Mouse (Mus musculus): Measurements from ENCODE around the gene Gm10130. TPM values are rescaled to one million over a fixed set of nuclear protein-coding genes. Genes with fewer than 3 reads are reported as not detected.
"Not testable (repeated sequence)": the region's sequence is repeated elsewhere in the genome, so short reads cannot be mapped to it uniquely, and the experiment has no call there.

Gm10130 gene
- 1 to 10 TPM; 3.1 to 5.5 (median 4.5) TPM for total RNA-seq (2022)

DNA sequence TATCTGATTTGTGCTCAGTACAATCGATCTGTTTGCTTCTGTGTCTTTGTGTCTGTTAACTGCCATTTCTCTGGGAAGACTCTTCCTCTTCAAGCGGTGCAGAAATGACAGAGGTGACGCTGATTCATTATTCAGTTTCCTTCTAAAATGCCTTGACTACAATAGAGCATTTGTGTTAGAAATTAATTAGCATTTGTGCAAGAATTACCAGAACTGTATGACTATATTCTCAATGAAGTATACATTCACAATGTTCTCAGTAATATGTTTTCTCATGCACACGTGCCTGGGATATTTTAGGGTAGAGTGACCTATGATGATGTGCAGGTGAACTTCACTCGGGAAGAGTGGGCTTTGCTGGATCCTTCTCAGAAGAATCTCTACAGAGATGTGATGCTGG is at the start of gene Gm10130:
Gm10130 (plus strand) TSS at position 301 of the 400 bp plus-strand sequence.
- no peak for DNase-seq

DNA sequence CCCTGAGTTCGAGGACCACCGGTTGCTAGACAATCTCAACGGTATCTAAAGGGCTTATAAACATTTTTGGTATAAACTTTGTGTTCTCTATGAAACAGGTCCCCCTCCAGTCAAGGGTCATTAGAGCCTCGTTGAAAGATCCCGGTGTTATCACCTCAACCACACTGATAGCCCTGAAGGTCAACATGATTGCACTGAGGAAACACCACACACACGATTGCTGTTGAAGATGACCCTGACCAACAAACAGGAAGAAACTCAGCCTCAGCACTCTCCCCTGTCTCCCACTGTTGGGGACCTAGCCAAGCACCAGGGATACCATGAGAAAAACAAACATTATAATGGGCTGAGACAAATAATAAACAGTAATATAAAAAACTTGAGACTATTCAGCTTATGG is 29.8 kb upstream of the Gm10130 start:
- no peak for DNase-seq

DNA sequence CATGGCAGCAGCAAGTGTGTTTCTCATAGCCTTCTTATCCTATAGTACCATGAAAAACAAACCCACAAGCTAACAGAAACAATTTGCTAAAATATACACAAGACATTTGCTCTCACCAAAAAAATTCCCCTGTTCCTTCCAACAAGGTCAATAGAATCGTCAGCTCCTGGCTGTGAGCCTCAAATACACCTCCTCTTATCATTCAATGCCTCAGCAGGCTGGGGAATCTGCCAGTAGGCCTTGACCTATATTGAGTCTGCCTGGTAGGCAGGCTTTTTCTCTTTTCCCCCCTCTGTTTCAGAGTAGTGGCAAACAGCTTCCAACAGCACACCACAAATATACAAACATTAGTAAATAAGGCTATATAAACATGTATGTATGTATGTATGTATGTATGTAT is 24.4 kb upstream of the Gm10130 start:
- peak; percentile 65 for DNase-seq

DNA sequence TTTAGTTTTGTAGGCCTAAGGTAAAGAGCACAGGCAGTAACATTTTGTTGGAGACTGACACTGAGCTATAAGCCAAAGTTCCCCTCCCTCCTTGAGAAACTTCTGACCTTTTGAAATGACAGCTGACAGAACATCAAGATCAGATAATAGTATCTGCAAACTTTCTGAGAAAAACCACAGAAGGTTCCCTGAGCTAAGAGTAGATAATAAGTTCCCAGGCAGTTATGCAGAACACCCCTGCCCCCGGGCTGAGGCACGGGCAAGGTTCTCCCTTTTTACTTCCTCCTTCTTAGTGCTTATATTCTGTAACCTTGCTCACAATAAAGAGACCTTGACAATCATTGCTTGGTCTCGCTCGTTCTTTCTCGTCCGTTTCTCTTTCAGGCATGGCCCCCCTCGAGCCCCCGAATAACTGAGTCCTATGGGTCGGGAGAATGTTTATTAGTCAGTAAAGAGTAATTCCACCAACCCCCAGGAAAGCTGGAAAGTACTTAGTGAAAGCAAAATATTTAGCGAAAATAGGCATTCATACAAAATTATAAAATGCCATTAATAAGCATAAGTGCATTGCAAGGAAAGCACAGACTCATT is 16.2 kb upstream of the Gm10130 start:
- no peak for DNase-seq

DNA sequence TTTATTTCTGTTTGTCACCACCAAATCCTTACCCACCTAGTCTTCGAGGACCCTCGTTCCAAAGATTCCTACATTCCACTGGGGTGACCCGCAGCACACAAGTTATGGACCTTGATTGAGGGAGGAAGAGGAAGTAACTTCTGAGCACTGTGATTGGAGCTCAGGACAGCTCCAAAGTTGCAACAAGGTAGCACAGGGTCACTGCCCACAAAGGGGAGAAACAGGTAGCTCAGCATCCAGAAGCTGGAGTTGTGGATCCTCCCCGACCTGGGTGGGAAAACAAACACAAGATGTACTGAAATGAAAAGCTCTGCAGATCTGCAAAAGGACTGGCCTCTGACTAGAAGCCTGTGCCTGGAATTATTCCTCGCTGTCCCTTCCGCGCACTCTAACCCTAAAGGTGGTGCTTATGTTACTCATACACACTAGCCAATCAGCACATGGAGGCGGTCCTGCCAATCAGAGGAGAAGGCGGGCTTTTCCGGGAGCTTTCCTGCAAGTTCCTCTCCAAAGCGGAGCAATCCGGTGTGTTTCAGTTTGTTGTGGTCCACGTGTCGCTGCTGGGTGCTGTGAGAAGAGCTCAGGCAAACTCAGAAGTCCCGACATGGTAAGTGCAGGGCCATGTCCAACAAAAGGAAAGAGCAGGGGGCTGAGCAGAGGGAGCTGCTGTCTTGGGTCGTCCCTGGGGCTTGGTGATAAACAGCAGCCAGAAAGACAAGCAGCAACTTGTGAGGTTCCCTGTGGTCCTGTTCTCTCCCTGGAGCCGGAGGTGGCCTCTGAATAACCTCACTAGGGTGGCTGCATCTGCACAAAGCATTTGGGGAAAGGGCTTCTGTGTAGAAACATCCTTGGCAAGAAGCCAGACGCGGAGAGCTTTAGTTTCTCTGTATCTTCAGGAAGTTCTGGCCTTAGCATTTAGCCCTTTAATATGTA is 12.3 kb upstream of the Gm10130 start:
- DNase-seq: peak; percentile 94

DNA sequence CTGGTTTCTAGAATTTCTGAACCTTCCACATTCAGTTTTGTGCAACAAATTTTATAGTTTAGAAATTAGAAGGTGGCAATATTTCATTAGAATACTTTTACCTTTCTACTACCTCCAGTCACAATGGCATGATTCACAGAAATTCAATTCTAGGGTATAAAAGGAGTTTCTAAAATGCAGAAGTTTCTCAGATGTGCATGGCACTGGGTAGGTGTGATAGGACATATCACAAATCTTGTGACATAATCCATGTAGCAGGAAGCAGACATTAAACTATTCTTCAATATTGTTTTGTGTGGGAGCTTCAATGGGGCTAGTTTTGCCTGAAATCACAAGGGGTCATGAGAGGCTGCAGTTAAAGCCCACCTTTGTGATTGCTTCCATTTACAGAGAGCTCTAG is 7.4 kb upstream of the Gm10130 start:
- DNase-seq: no peak

DNA sequence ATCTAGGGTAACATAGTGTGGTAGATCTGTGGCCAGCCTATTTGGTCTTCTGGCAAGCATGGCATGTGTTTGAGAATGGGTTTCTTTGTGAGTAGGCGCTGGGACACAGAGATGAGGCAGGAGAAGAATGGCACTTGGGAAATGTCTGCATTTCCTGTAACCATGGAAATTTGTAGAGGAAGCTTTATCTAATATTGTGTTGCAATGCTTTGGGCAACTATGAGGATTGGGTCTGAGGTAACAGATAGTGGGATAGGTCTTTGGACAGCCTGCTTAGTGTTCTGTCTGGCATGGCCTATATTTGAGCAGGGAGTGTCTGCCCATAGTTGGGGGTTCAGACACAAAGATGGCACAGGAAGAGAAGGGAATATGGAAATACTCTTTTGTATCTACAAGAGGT is 4.5 kb upstream of the Gm10130 start:
- no peak for DNase-seq

DNA sequence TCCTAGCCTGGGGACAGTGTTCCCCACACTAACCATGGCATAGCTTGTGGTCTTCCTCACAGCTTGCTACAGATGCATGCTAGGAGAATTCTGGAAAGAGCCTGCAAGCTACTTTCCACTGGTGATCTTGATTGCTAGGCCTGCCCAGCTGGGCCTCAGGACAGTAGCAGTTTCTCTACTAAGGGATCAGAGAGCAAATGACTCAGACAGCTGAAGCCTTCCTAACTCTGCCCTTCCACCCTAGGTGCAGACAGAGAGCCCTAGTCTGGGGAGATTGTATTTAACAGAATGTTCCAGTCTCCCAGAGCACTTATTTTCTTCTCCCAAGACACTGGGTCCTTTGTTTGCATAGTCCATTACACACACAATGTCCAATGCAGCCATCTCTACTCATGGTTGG is 33.6 kb downstream of the Gm10130 start:
- DNase-seq: not testable (repeated sequence)

DNA sequence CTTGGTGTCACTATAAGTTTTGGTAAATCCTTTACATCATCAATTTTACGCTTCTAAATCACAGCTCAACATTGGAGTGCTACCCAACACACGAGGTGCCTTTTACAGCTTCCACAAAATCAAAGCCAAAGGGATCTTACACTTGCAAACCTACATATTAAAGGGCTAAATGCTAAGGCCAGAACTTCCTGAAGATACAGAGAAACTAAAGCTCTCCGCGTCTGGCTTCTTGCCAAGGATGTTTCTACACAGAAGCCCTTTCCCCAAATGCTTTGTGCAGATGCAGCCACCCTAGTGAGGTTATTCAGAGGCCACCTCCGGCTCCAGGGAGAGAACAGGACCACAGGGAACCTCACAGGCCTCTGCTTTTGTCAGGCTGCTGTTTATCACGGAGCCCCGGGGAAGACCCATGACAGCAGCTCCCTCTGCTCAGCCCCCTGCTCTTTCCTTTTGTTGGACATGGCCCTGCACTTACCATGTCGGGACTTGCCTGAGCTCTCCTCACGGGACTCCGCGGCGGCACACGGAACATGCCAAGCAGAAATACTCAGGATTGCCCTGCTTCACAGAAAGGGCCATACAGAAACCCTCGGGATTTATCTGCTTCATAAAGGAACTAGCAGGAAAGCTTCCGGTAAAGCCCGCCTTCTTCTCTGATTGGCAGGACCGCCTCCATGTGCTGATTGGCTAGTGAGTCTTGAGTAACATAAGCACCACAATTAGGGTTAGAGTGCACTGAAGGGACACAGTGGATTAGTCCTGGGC is 38.8 kb downstream of the Gm10130 start, which contains the start of gene 3300002I08Rik:
3300002I08Rik (minus strand) TSS at position 653 of the 765 bp plus-strand sequence.
- peak; percentile 89 for DNase-seq

DNA sequence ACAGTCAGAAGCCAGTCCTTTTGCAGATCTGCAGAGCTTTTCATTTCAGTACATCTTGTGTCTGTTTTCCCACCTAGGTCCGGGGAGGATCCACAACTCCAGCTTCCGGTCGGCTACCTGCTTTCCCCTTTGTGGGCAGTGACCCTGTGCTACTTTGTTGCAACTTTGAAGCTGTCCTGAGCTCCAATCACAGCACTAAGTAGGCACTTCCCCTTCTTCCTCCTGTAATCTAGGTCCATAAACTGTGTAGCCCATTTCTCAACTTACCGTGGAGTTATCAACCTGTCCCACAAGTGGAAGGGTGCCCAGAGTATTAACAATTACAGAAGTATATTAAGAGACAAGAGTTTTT is 39.4 kb downstream of the Gm10130 start:
- no peak for DNase-seq

DNA sequence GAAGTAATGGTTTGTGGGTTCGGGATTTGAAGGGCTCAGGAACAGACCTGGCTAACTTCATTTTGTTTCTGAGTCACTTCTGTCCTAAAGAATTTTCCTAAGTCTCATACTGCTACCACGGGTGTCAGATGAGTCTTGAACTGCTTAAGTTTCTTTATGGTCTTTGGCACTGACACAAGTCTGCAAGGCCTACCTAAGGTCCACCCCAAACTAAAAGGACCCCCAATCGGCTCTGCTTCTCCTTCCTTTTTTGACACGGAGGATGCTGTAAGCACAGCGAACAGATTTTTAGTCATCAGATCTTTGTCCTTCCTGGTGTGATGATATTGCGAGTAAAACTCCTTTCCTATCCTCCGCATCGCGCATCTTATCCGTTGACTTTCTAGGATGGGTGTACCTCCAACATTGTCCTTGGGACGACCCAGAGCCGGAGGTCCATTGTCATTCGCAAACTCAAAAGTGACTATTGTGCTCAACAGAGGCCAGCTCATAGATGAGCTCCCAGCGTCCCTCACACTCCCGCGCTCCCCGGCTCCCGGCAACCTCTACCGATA is 62.1 kb downstream of the Gm10130 start:
- DNase-seq: not testable (repeated sequence)

DNA sequence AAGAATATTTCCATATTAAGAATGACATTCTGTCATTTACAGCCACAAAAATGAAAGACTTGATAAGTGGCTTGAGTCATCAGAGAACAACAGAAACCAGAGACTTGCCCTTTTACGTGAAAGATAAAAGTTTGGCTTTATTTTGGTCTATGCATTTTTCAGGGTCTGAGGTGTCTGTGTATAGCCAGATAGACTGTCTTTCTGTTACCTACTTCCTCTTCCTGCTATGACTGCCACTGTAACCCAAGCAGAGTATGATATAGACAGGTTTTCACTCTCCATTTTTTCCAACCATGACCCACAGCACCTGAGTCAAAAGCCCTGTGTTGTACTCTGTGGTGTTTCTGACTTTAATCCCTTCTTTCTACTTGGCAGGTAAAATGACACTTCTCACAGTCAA is 66.7 kb downstream of the Gm10130 start:
- no peak for DNase-seq

DNA sequence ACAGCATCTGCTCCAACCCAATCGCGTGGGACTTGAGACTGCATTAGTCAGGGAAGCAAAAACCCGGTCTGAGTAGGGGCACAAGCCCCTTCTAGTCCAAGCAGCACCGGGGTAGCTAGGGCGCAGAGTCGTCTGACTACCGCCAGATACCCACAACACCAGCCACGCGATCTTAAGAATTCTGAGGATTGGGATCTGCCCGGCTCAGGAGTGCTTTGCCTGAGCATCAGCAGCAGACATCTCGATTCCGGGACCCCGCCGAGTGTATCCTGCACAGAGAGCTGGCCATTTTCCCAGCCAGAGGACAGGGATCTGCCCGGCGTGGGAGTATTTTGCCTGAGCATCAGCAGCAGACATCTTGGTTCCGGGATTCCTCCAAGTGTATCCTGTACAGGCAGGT is 88.6 kb downstream of the Gm10130 start:
- not testable (repeated sequence) for DNase-seq

Other genes starting within 250 kb of the Gm10130 start
- 1 to 10 TPM; 6.3 to 9.8 (median 7.8) TPM for gene Zfp120, start 187.0 kb upstream of the Gm10130 start, total RNA-seq (2022)
- not detected for gene Gm10770, start 144.0 kb upstream of the Gm10130 start, total RNA-seq (2022)
- gene Gm14139, start 141.9 kb upstream of the Gm10130 start, total RNA-seq (2022): 1 to 10 TPM in 1 of 4 experiments, under 1 TPM in 3; 0.42 to 1.1 (median 0.55) TPM
- gene Zfp937, start 105.6 kb upstream of the Gm10130 start, total RNA-seq (2022): 10 to 100 TPM in 2 of 4 experiments, 1 to 10 TPM in 2; 7.0 to 11.8 (median 10.5) TPM
- 1 to 10 TPM; 4.9 to 8.1 (median 6.2) TPM for gene Gm21994, start 68.1 kb upstream of the Gm10130 start, total RNA-seq (2022)
- gene Gm14124, start 66.2 kb upstream of the Gm10130 start, total RNA-seq (2022): under 1 TPM; 0.34 to 0.51 (median 0.44) TPM
- gene 3300002I08Rik, start 39.1 kb downstream of the Gm10130 start, total RNA-seq (2022): 1 to 10 TPM; 7.8 to 9.2 (median 8.4) TPM
- gene Zfp442, start 127.8 kb downstream of the Gm10130 start, total RNA-seq (2022): 1 to 10 TPM; 6.7 to 9.1 (median 7.5) TPM
- gene Zfp345, start 161.4 kb downstream of the Gm10130 start, total RNA-seq (2022): 1 to 10 TPM; 1.6 to 2.4 (median 1.8) TPM
- under 1 TPM in 1 of 4 experiments, not detected in 3; 0.37 TPM for gene Cst7, start 246.7 kb downstream of the Gm10130 start, total RNA-seq (2022)

Data from adrenal gland, adult 8-10 months (tissue).